Mouse (Mus musculus) forebrain, embryonic 13.5 days (tissue): Measurements from ENCODE around the gene Aplf. TPM values are rescaled to one million over a fixed set of nuclear protein-coding genes. Genes with fewer than 3 reads are reported as not detected.

Experiments used
- ATAC-seq: fragments of 200-750 bp; cut with Nextera tagmentation; 2 replicates; pipeline ENCODE4 v1.8.0; 2017
- H3K27ac ChIP-seq: fragments of 300-500 bp; sonication (generic); 2 replicates; pipeline ENCODE4 v1.5.1; 2015; ENCODE audit warnings: inconsistent platforms, mild to moderate bottlenecking, moderate library complexity
- H3K27me3 ChIP-seq: fragments of 300-500 bp; sonication (generic); 2 replicates; pipeline ENCODE4 v1.6.1; 2015; ENCODE audit warnings: mild to moderate bottlenecking, inconsistent platforms
- H3K36me3 ChIP-seq: fragments of 300-500 bp; sonication (generic); 2 replicates; pipeline ENCODE4 v1.6.1; 2015; ENCODE audit warnings: mild to moderate bottlenecking, inconsistent platforms; ENCODE audit not compliant: poor library complexity, severe bottlenecking
- H3K4me1 ChIP-seq: fragments of 300-500 bp; sonication (generic); 2 replicates; pipeline ENCODE4 v1.6.1; 2015; ENCODE audit warnings: inconsistent platforms
- H3K4me2 ChIP-seq: fragments of 300-500 bp; sonication (generic); 2 replicates; pipeline ENCODE4 v1.6.1; 2015; ENCODE audit warnings: inconsistent platforms, mild to moderate bottlenecking, moderate library complexity
- H3K4me3 ChIP-seq: fragments of 300-500 bp; sonication (generic); 2 replicates; pipeline ENCODE4 v1.5.1; 2015; ENCODE audit warnings: mild to moderate bottlenecking, inconsistent platforms
- H3K9ac ChIP-seq: fragments of 300-500 bp; sonication (generic); 2 replicates; pipeline ENCODE4 v1.6.1; 2015; ENCODE audit warnings: mild to moderate bottlenecking, inconsistent platforms
- H3K9me3 ChIP-seq: fragments of 300-500 bp; sonication (generic); replicated peaks from 2 replicates; pipeline ENCODE4 v1.6.1; 2016; ENCODE audit warnings: inconsistent platforms
- WGBS: fragments of 180-500 bp; shearing (Covaris S2); methylation state at CpG from one replicate; pipeline ENCODE4 v1.1.7; 2015; 5-methylcytosine and 5-hydroxymethylcytosine counted together
- polyA plus RNA-seq: library from polyadenylated mRNA; unstranded; fragments of >200 nt; fragmentation: Nextera tagmentation; extraction: Ambion mirVana; gene quantifications from 2 replicates; pipeline ENCODE4 v1.2.1, GENCODE M21; 2015

Gene Aplf
- polyA plus RNA-seq, 1 experiment from 2014 or later = 12.7 TPM

- WGBS = 84% methylated on average over 6 of the region's 6 CpGs
- Histone ChIP-seq H3K9ac (no peak overlapping the region), H3K27me3 (no peaks in the 10 kb centered on the region)
Observed at GRCm38 (mm10) chr6:87582456-87582855, 89.5 kb downstream of the Aplf start.

GRCm38 (mm10) chr6:87581581-87581980, 90.4 kb downstream of the Aplf start:
- H3K4me1 ChIP-seq = 0 out of 2 replicates have a peak, but pooled peaks cover 2% of the 10 kb centered on the region
- H3K4me2 ChIP-seq = no peak overlapping the region
- ATAC-seq = no peak
- H3K9ac ChIP-seq = no peak overlapping the region
- H3K9me3 ChIP-seq = no peaks in the 10 kb centered on the region
- H3K4me3 ChIP-seq = no peak overlapping the region
- no peak overlapping the region for H3K27ac ChIP-seq
- H3K27me3 ChIP-seq = no peaks in the 10 kb centered on the region
- H3K36me3 ChIP-seq = peaks cover 18% of the 10 kb centered on the region
- 94% methylated on average over 18 of the region's 18 CpGs for WGBS

More at GRCm38 (mm10) chr6:87582456-87582855, 89.5 kb downstream of the Aplf start:
- no peak overlapping the region for H3K4me2 ChIP-seq
- H3K36me3 ChIP-seq = peaks cover 18% of the 10 kb centered on the region
- no peak overlapping the region for H3K4me3 ChIP-seq
- ATAC-seq = no peak
- H3K4me1 ChIP-seq = peaks cover 11% of the 10 kb centered on the region
- H3K27ac ChIP-seq = no peak overlapping the region
- H3K9me3 ChIP-seq = no peaks in the 10 kb centered on the region

DNA sequence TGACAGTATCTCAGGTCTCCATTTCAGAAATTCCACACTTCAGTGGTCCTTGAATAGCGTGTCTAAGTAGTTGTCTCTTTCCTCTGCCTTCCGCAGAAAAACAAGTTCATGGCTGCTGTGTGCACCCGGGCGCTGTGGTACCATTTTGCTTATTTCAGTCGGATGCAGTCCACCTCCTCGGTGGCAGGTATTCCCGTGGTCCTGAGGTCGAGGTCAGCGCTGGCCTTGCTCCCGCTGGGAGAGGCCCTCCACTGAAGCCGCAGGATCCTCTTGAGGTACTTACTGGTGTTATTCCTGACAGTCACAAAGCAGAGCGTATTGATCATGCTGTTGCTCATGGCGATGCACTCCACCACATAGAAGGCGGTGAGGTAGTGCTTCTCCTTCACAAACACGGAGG, 90.9 kb downstream of the Aplf start:
- Histone ChIP-seq H3K27ac (no peak overlapping the region), H3K9me3 (no peaks in the 10 kb centered on the region), H3K4me3 (no peak overlapping the region), H3K4me1 (no peaks in the 10 kb centered on the region), H3K4me2 (no peak overlapping the region), H3K36me3 (peaks cover 18% of the 10 kb centered on the region), H3K9ac (no peak overlapping the region), H3K27me3 (no peaks in the 10 kb centered on the region)
- WGBS = 87% methylated on average over 15 of the region's 15 CpGs
- ATAC-seq = no peak

Other genes starting within 250 kb of the Aplf start
- not detected in 2 replicates for gene Bmp10, start 243.2 kb downstream of the Aplf start, polyA plus RNA-seq
- 1.2 and 1.8 TPM in 2 replicates for gene Arhgap25, start 138.9 kb downstream of the Aplf start, polyA plus RNA-seq
- 5.0 and 5.9 TPM in 2 replicates for gene Prokr1, start 81.5 kb downstream of the Aplf start, polyA plus RNA-seq
- 0.96 and 1.1 TPM in 2 replicates for gene Efcc1, start 58.7 kb upstream of the Aplf start, polyA plus RNA-seq
- gene Gp9, start 105.9 kb upstream of the Aplf start, polyA plus RNA-seq = 0.77 and 0.89 TPM in 2 replicates
- 7.4 and 7.9 TPM in 2 replicates for gene Rab43, start 140.0 kb upstream of the Aplf start, polyA plus RNA-seq
- 1.4 and 2.3 TPM in 2 replicates for gene Gm45140, start 163.6 kb upstream of the Aplf start, polyA plus RNA-seq
- 46.5 and 49.8 TPM in 2 replicates for gene Isy1, start 166.6 kb upstream of the Aplf start, polyA plus RNA-seq
- gene Cnbp, start 178.9 kb upstream of the Aplf start, polyA plus RNA-seq = 949 and 1,006 TPM in 2 replicates
- gene Copg1, start 215.6 kb upstream of the Aplf start, polyA plus RNA-seq = 133 and 151 TPM in 2 replicates
- 54.6 and 60.4 TPM in 2 replicates for gene Hmces, start 241.7 kb upstream of the Aplf start, polyA plus RNA-seq